Mouse (Mus musculus): ENCODE measurements around the gene Polrmt. TPM values are rescaled to one million over a fixed set of nuclear protein-coding genes. Genes with fewer than 3 reads are reported as not detected.
A peak's percentile ranks its signal among the peaks of the same experiment; 100 is the strongest.

Gene Polrmt
- polyA plus RNA-seq, 1 experiment from 2014 or later: 40.7 TPM

GRCm38 (mm10) chr10:79732500-79732899 is 13.9 kb downstream of the Polrmt start:
- Histone ChIP-seq H3K4me3 (no peak overlapping the region), H3K4me1 (replicated peaks) (no peaks in the 10 kb centered on the region), H3K27ac (replicated peaks) (no peak overlapping the region), H3K36me3 (peaks cover 67% of the 10 kb centered on the region), H3K9me3 (0 out of 2 replicates have a peak, but pooled peaks cover 19% of the 10 kb centered on the region), H3K27me3 (peaks cover 20% of the 10 kb centered on the region), H3K4me2 (no peak overlapping the region), H3K9ac (no peak overlapping the region)
- ATAC-seq (ENCODE audit: low read depth): no peak
- 90% methylated on average over 1 of the region's 1 CpGs for WGBS

- ATAC-seq (ENCODE audit: low read depth): no peak
- Histone ChIP-seq H3K9ac (no peak overlapping the region), H3K4me2 (no peak overlapping the region), H3K27me3 (0 out of 2 replicates have a peak, but pooled peaks cover under 1% of the 10 kb centered on the region), H3K27ac (replicated peaks) (no peak overlapping the region), H3K4me1 (replicated peaks) (no peaks in the 10 kb centered on the region), H3K9me3 (0 out of 2 replicates have a peak, but pooled peaks cover 2% of the 10 kb centered on the region), H3K4me3 (no peak overlapping the region), H3K36me3 (peaks cover 36% of the 10 kb centered on the region)
- 81% methylated on average over 13 of the region's 13 CpGs for WGBS
Observed at GRCm38 (mm10) chr10:79729357-79729965, 16.9 kb downstream of the Polrmt start.

GRCm38 (mm10) chr10:79728323-79729249 is 17.8 kb downstream of the Polrmt start:
- H3K9me3 ChIP-seq: 0 out of 2 replicates have a peak, but pooled peaks cover 2% of the 10 kb centered on the region
- WGBS: 76% methylated on average over 28 of the region's 28 CpGs
- ATAC-seq (ENCODE audit: low read depth): no peak

GRCm38 (mm10) chr10:79726090-79726489 is 20.3 kb downstream of the Polrmt start:
- H3K9me3 ChIP-seq: no peaks in the 10 kb centered on the region
- H3K4me3 ChIP-seq: no peak overlapping the region
- no peak for ATAC-seq (ENCODE audit: low read depth)
- 38% methylated on average over 11 of the region's 11 CpGs for WGBS
- H3K9ac ChIP-seq: no peak overlapping the region
- H3K27me3 ChIP-seq: no peaks in the 10 kb centered on the region; the same call in 1 of the 2 replicates
- H3K4me1 ChIP-seq (replicated peaks): 0 out of 2 replicates have a peak, but pooled peaks cover 2% of the 10 kb centered on the region
- H3K36me3 ChIP-seq: peaks cover 5% of the 10 kb centered on the region
- H3K27ac ChIP-seq (replicated peaks): no peak overlapping the region
- H3K4me2 ChIP-seq: no peak overlapping the region

More at GRCm38 (mm10) chr10:79728323-79729249, 17.8 kb downstream of the Polrmt start:
- Histone ChIP-seq H3K4me1 (replicated peaks) (no peaks in the 10 kb centered on the region), H3K4me2 (no peak overlapping the region), H3K36me3 (peaks cover 28% of the 10 kb centered on the region), H3K27ac (replicated peaks) (no peak overlapping the region), H3K27me3 (no peaks in the 10 kb centered on the region), H3K4me3 (no peak overlapping the region), H3K9ac (no peak overlapping the region)

- Histone ChIP-seq H3K36me3 (no peaks in the 10 kb centered on the region), H3K4me1 (replicated peaks) (0 out of 2 replicates have a peak, but pooled peaks cover 2% of the 10 kb centered on the region), H3K9ac (no peak overlapping the region), H3K27ac (replicated peaks) (no peak overlapping the region), H3K9me3 (no peaks in the 10 kb centered on the region), H3K4me2 (no peak overlapping the region), H3K27me3 (peaks cover 19% of the 10 kb centered on the region), H3K4me3 (no peak overlapping the region)
- WGBS: 92% methylated on average over 7 of the region's 7 CpGs
- no peak for ATAC-seq (ENCODE audit: low read depth)
Observed at GRCm38 (mm10) chr10:79723692-79724091, 22.7 kb downstream of the Polrmt start.

GRCm38 (mm10) chr10:79723047-79723446 is 23.3 kb downstream of the Polrmt start:
- no peaks in the 10 kb centered on the region for H3K9me3 ChIP-seq
- 67% methylated on average over 6 of the region's 6 CpGs for WGBS
- H3K36me3 ChIP-seq: no peaks in the 10 kb centered on the region
- peaks cover 6% of the 10 kb centered on the region for H3K4me1 ChIP-seq (replicated peaks)
- no peak overlapping the region for H3K9ac ChIP-seq
- H3K27me3 ChIP-seq: peaks cover 26% of the 10 kb centered on the region
- no peak for ATAC-seq (ENCODE audit: low read depth)
- no peak overlapping the region for H3K4me3 ChIP-seq
- no peak overlapping the region for H3K4me2 ChIP-seq
- H3K27ac ChIP-seq (replicated peaks): no peak overlapping the region

- no peaks in the 10 kb centered on the region for H3K9me3 ChIP-seq
Observed at GRCm38 (mm10) chr10:79721089-79721488, 25.3 kb downstream of the Polrmt start.

GRCm38 (mm10) chr10:79717640-79718357 is 28.6 kb downstream of the Polrmt start:
- peak overlapping the region; percentile 66 for H3K4me3 ChIP-seq
- H3K27me3 ChIP-seq: peaks cover 65% of the 10 kb centered on the region
- no peak overlapping the region for H3K27ac ChIP-seq (replicated peaks)
- no peaks in the 10 kb centered on the region for H3K9me3 ChIP-seq
- no peaks in the 10 kb centered on the region for H3K36me3 ChIP-seq
- H3K9ac ChIP-seq: peak overlapping the region; percentile 82
- no peak for ATAC-seq (ENCODE audit: low read depth)
- peaks cover 30% of the 10 kb centered on the region for H3K4me1 ChIP-seq (replicated peaks)
- peak overlapping the region; percentile 90 for H3K4me2 ChIP-seq
- WGBS: 5% methylated on average over 43 of the region's 43 CpGs

More at GRCm38 (mm10) chr10:79721089-79721488, 25.3 kb downstream of the Polrmt start:
- Histone ChIP-seq H3K4me1 (replicated peaks) (peaks cover 25% of the 10 kb centered on the region), H3K36me3 (no peaks in the 10 kb centered on the region), H3K9ac (no peak overlapping the region), H3K4me2 (no peak overlapping the region), H3K27me3 (peaks cover 45% of the 10 kb centered on the region), H3K4me3 (no peak overlapping the region), H3K27ac (replicated peaks) (no peak overlapping the region)
- no peak for ATAC-seq (ENCODE audit: low read depth)
- 75% methylated on average over 5 of the region's 5 CpGs for WGBS

GRCm38 (mm10) chr10:79716988-79717355 is 29.4 kb downstream of the Polrmt start:
- Histone ChIP-seq H3K4me1 (replicated peaks) (peaks cover 28% of the 10 kb centered on the region), H3K27ac (replicated peaks) (no peak overlapping the region), H3K4me3 (peak overlapping the region; percentile 66), H3K27me3 (peaks cover 65% of the 10 kb centered on the region), H3K4me2 (peak overlapping the region; percentile 90), H3K36me3 (peaks cover 5% of the 10 kb centered on the region), H3K9ac (peak overlapping the region; percentile 82), H3K9me3 (no peaks in the 10 kb centered on the region)
- WGBS: under 1% methylated on average over 44 of the region's 44 CpGs
- ATAC-seq (ENCODE audit: low read depth): peak; percentile 12

- Histone ChIP-seq H3K4me1 (replicated peaks) (peaks cover 28% of the 10 kb centered on the region), H3K36me3 (peaks cover 11% of the 10 kb centered on the region), H3K4me3 (peak within 1 kb of the TSS; percentile 66), H3K27ac (replicated peaks) (no peak within 1 kb of the TSS), H3K4me2 (peak within 1 kb of the TSS; percentile 90), H3K9me3 (no peaks in the 10 kb centered on the region), H3K27me3 (peaks cover 65% of the 10 kb centered on the region), H3K9ac (peak within 1 kb of the TSS; percentile 82)
- ATAC-seq (ENCODE audit: low read depth): peak; percentile 69
- 3% methylated on average over 51 of the region's 91 CpGs for WGBS
Observed at GRCm38 (mm10) chr10:79716254-79716987, 30.0 kb downstream of the Polrmt start, which contains the start of gene Hcn2. Gene Hcn2, plus strand, starts transcription at chr10:79716634.

- Histone ChIP-seq H3K4me1 (replicated peaks) (peaks cover 28% of the 10 kb centered on the region), H3K36me3 (peaks cover 25% of the 10 kb centered on the region), H3K9me3 (no peaks in the 10 kb centered on the region), H3K9ac (no peak overlapping the region), H3K4me2 (no peak overlapping the region), H3K27ac (replicated peaks) (no peak overlapping the region), H3K4me3 (no peak overlapping the region), H3K27me3 (peaks cover 58% of the 10 kb centered on the region)
- 55% methylated on average over 4 of the region's 4 CpGs for WGBS
- no peak for ATAC-seq (ENCODE audit: low read depth)
Observed at GRCm38 (mm10) chr10:79714996-79715395, 31.4 kb downstream of the Polrmt start.

Measured in neural tube, embryonic 13.5 days (tissue).